Mouse (Mus musculus): ENCODE measurements at regions not wholly inside any gene's neighbourhood (a gene's known extent, or its start where the extent isn't known, plus 50 kb on each side); places are given as distances from the start of the nearest gene placed in this dataset.

GRCm38 (mm10) chr8:90642392-90642791, 174.8 kb downstream of the Gm19935 start:
- no peak for DNase-seq
- intact Hi-C loops (cut with DNase I): no loop called here

GRCm38 (mm10) chr8:90636770-90637169, 180.4 kb downstream of the Gm19935 start:
- DNase-seq: no peak

GRCm38 (mm10) chr8:90635766-90636492, 181.3 kb downstream of the Gm19935 start:
- intact Hi-C loops (cut with DNase I): no loop called here
- no peak for DNase-seq

More at GRCm38 (mm10) chr8:90636770-90637169, 180.4 kb downstream of the Gm19935 start:
- intact Hi-C loops (cut with DNase I): no loop called here

- no peak for DNase-seq
- intact Hi-C loops (cut with DNase I): no loop called here
Measured at GRCm38 (mm10) chr8:90630796-90631195, 186.4 kb downstream of the Gm19935 start.

GRCm38 (mm10) chr8:90608410-90608809, 208.8 kb downstream of the Gm19935 start:
- intact Hi-C loops (cut with DNase I): no loop called here
- DNase-seq: no peak

GRCm38 (mm10) chr8:90600946-90601695, 216.1 kb downstream of the Gm19935 start:
- intact Hi-C loops (cut with DNase I): no loop called here
- DNase-seq: no peak

- intact Hi-C loops (cut with DNase I): no loop called here
- DNase-seq: no peak
Measured at GRCm38 (mm10) chr8:90597376-90597775, 219.8 kb downstream of the Gm19935 start.

- DNase-seq: no peak
Measured at GRCm38 (mm10) chr8:90579426-90579825, 231.3 kb upstream of the Tox3 start.

GRCm38 (mm10) chr8:90576976-90577375, 228.8 kb upstream of the Tox3 start:
- intact Hi-C loops (cut with DNase I): no loop called here
- DNase-seq: no peak

More at GRCm38 (mm10) chr8:90579426-90579825, 231.3 kb upstream of the Tox3 start:
- intact Hi-C loops (cut with DNase I): no loop called here

- no peak for DNase-seq
- intact Hi-C loops (cut with DNase I): no loop called here
Measured at GRCm38 (mm10) chr8:90574676-90575075, 226.5 kb upstream of the Tox3 start.

- DNase-seq: no peak
- intact Hi-C loops (cut with DNase I): no loop called here
Measured at GRCm38 (mm10) chr8:90556079-90556427, 207.9 kb upstream of the Tox3 start.

- intact Hi-C loops (cut with DNase I): no loop called here
- no peak for DNase-seq
Measured at GRCm38 (mm10) chr8:90555415-90556078, 207.4 kb upstream of the Tox3 start.

GRCm38 (mm10) chr8:90547276-90547675, 199.1 kb upstream of the Tox3 start:
- no peak for DNase-seq
- intact Hi-C loops (cut with DNase I): no loop called here

GRCm38 (mm10) chr8:90542619-90543018, 194.5 kb upstream of the Tox3 start:
- no peak for DNase-seq
- intact Hi-C loops (cut with DNase I): no loop called here

GRCm38 (mm10) chr8:90536196-90536640, 188.1 kb upstream of the Tox3 start:
- DNase-seq: no peak
- intact Hi-C loops (cut with DNase I): no loop called here

- DNase-seq: no peak
- intact Hi-C loops (cut with DNase I): no loop called here
Measured at GRCm38 (mm10) chr8:90535515-90536156, 187.5 kb upstream of the Tox3 start.

- intact Hi-C loops (cut with DNase I): no loop called here
- no peak for DNase-seq
Measured at GRCm38 (mm10) chr8:90521393-90521792, 173.2 kb upstream of the Tox3 start.

GRCm38 (mm10) chr8:90520186-90520585, 172.0 kb upstream of the Tox3 start:
- intact Hi-C loops (cut with DNase I): no loop called here
- DNase-seq: no peak

- intact Hi-C loops (cut with DNase I): no loop called here
- DNase-seq: no peak
Measured at GRCm38 (mm10) chr8:90519567-90519966, 171.4 kb upstream of the Tox3 start.

GRCm38 (mm10) chr8:90514191-90514590, 166.0 kb upstream of the Tox3 start:
- no peak for DNase-seq
- intact Hi-C loops (cut with DNase I): no loop called here

GRCm38 (mm10) chr8:90513601-90514000, 165.5 kb upstream of the Tox3 start:
- DNase-seq: no peak
- intact Hi-C loops (cut with DNase I): no loop called here
